Mouse (Mus musculus): ENCODE results near the gene Tmem50b. TPM values are rescaled to one million over a fixed set of nuclear protein-coding genes. Genes with fewer than 3 reads are reported as not detected.

Gene Tmem50b
- polyA plus RNA-seq, 1 experiment from 2014 or later, result 33.9 TPM

DNA sequence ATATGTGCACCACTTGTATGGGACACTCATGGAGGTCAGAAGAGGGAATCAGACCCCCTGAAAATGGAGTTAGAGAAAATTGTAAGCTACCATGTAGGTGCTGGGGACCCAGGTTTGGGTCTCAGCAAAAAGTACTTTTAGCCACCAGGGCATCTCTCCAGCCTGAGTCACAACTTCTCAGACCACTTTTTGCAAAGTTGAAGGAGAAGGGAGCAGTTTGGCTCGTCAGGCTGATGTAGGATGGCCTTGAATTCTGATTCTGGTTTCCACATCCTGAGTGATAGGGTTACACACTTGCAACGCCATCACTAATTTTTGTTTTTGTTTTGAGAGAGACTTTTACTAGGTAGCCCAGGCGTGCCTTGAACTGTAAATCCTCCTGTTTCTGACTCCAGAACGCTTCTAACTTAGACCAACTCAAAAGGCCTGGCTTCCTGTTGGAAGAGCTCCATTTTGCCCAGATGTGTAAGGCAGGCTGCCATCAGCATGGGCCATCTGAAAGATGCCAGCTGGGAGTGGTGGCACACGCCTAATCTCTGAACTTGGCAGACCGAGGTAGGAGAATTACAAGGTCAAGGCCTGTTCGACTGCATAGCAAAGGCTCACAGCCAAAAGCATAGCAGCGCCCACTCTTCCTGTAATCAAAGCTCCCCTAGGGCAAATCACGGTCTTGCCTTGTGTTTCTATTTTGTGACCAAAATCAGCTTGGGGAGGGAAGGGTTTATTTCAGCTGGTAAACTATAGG, 12.1 kb upstream of the Tmem50b start:
- no peak for DNase-seq (ENCODE audit: low spot score)

DNA sequence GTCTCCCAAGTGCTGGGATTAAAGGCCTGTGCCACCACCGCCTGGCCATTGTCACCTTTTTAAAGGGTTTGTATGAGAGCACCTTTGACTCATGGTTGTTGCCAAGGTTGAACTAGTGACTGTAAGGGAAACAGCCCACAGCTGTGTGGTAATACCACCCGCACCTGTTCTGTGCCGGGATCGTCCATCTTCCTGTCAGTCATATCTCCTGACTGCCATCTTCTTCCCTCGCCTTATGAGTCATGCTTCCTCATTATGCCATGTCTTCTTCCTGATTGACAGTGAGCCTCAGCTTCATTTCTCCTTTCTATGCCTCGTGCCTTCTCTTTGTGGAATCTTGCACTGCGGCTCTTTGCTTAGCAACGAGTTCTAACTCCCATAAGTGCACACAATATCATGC, 9.4 kb upstream of the Tmem50b start:
- DNase-seq (ENCODE audit: low spot score), result no peak

DNA sequence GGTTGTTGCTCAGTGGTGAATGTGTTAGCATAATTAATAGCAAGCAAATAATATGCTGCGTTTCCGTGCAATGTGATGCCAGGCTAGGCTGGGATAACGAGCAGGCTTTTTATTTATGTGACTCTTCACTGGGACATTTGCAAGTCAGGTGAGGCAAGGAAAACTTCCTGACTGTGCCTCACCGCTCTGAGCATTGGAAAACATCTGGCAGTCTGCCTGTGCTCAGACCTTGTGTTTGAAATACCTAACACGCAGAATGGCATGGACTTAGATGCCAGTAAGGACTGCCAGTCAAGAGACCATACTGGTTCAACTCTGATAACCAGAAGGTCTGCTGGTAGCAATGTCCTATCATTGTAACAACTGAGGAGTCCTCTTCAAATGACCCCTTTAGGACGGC, 7.6 kb upstream of the Tmem50b start:
- no peak for DNase-seq (ENCODE audit: low spot score)

DNA sequence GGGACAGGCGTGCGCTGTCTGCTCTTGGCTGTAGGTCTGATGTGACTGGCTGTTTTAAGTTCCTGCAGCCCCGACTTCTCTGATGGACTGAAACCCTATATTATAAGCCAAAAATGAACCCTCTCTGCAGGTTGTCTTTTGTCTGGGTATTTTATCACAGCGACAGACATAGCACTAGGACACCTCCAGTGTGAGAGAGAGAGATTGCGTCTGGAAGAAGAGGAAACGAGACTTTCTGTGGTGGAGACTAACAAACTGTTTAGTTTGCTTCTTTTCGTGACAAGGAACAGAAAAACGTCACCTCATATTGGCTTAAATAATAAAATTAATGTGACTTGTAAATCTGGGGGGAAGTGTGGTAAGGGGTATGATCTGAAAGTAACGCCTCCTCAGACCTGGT, 4.1 kb upstream of the Tmem50b start:
- DNase-seq (ENCODE audit: low spot score), result no peak

DNA sequence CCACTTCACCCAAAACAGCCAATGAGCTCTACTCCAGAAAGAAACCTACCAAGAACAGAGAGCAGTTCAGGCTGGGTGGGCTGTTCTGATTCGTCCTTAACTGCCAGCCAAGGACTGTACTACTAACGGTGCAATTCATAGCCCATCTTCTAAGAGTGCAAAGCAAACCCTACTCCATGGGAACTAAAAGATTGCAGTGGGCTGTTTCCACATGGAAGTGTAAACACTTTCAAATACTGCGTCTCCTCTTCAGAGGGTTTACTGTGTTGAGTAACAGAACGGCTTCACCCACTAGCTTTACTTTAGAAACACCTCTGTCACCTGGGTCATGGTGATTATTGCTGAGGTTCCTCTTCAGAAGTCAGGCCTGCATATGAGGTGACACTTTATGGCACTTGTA, 3.5 kb upstream of the Tmem50b start:
- DNase-seq (ENCODE audit: low spot score), result no peak

DNA sequence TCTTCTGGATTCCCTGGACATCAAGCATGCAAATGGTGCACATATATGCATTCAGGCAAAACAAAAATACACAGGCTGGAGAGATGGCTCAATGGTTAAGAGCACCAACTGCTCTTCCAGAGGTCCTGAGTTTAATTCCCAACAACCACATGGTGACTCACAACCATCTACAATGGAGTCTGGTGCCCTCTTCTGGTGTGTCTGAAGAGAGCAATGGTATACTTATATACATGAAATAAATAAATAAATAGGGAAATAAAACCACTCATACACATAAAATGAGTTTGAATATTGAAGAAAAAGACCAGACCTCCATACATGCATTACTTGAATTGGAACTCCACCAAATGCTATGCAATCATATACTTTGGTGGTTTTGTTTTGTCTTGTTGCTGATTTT, 1.6 kb upstream of the Tmem50b start:
- DNase-seq (ENCODE audit: low spot score), result no peak

DNA sequence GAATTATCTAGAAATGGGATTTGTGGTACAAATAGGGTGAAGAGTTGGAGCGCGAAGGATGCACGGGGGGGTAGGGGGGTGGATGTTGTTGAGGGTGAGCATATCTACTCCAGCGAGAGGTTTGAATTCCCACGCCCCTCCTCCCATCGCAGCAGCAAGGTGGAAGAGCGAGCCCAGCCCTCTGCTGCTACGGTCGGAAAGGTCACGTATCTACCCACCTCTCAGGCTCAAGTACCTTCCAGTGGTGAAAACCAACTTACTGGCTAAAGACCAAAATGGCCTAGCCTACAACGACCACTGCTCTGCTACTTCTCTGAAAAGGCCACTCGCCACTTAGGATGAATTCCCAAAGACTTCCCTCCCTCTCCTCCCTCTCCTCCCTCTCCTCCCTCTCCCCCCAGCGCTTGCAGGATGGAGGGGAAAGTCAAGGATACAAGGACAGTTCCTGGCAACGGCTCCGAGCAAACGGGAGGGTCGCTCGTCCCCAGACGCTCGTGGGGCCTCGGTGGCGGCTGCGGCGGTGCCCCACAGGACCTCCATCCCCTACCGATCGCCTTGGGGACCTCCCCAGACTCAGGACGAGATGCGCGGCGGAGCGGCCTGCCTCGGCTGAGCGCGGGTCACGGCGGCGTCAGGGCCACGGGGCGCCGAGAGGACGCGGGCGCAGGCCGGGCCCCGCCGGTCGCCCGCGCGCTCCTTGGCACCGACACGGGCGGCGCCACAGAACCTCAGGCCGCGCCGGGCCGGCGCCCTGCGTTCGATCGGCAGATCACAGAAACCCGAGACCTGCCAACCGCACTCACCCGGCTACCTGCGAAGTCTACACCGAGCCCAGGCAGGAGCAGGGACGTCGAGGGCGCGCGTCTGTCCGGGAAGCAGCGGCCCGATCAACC, 575 bp downstream of the Tmem50b start:
- DNase-seq (ENCODE audit: low spot score), result peak; percentile 27

DNA sequence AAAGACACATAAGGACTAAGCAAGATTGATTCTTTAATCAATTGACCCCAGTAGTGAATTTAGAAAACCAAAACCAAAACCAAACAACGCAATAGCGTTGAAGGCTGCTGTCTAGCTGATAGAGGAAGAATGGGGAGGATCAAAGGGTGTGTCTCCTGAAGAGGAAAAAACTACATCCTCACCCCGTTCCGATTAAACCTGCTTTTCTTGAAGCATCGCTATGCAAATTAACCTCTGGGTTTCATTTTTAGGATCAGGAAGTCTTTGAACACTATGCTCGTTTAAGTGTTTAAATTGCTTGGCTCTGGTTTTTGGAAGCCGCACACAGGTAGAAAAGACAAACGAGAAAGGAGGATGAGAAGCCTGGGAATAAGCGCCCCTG, 1.2 kb downstream of the Tmem50b start:
- peak; percentile 50 for DNase-seq (ENCODE audit: low spot score)

DNA sequence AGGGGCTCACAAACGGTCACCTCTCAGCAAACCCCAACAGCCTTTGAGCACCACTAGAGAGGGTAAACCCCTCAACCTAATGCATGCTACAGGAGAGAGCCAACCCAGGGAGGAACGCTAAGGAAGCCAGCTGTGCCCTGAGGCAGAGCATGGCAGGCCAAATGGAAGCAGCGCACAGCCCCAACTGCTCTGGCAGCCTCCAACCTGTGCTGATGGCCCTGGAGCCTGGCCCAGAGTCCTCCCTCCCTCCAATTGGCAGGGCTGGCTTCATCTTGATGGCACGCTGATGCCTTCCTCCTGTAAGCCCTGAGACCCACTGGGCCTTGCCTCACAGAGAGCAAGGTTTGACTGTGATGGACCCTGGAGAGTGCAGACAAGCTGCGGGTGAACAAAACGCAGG, 2.5 kb downstream of the Tmem50b start:
- no peak for DNase-seq (ENCODE audit: low spot score)

DNA sequence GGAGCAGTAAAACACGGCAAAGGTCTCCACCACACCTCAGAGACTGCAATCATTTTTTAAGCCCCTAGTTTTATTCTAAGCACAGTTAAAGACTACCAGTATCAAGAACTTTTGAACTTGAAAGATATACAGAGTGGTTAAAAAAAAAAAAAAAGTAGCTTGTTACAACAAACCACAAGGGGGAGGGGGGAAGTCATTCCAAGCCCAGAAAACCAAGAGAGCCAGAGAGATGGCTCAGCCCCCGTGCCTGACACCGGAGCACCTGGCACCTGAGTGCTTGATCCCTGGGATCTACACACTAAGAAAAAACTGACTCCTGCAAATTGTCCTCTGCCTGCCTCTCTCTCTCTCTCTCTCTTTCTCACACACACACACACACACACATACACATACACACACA, 4.3 kb downstream of the Tmem50b start:
- DNase-seq (ENCODE audit: low spot score), result peak; percentile 51

DNA sequence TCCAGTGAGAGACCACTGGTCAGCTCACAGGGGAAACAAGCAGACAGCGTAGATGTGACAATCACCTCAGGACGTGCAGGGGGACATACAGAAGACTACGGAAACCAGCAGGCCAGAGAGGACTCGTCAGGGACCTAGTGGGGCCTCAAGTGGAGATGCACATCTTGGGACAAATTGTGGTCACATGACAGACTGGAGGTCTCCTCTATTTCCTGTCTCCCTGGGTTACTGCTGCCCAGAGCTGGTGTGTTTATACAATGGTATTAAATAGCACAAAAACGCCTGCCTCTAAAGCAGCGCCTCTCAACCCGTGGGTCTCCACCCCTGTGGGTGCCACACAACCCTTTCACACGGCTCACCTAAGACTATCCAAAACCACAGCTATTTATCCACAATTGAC, 5.4 kb downstream of the Tmem50b start:
- DNase-seq (ENCODE audit: low spot score), result no peak

DNA sequence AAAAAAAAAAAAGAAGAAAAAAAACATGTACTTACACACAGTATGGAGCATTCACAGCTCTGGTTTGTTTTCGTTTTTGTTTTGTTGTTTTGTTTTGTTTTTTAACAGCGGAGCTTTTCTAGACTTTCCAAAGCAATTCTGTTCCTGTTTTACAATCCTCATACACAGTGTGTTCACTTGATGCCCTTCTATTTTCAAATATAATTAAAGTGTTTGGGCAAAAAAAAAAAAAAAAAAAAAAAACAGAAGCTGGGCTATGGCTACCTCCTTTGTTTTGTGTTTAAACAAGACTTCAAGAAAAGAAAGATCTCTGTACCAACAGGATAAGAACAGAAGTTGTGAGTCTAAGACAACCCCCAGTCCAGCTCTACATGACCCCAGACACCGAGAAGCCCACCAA, 8.9 kb downstream of the Tmem50b start:
- DNase-seq (ENCODE audit: low spot score), result no peak

DNA sequence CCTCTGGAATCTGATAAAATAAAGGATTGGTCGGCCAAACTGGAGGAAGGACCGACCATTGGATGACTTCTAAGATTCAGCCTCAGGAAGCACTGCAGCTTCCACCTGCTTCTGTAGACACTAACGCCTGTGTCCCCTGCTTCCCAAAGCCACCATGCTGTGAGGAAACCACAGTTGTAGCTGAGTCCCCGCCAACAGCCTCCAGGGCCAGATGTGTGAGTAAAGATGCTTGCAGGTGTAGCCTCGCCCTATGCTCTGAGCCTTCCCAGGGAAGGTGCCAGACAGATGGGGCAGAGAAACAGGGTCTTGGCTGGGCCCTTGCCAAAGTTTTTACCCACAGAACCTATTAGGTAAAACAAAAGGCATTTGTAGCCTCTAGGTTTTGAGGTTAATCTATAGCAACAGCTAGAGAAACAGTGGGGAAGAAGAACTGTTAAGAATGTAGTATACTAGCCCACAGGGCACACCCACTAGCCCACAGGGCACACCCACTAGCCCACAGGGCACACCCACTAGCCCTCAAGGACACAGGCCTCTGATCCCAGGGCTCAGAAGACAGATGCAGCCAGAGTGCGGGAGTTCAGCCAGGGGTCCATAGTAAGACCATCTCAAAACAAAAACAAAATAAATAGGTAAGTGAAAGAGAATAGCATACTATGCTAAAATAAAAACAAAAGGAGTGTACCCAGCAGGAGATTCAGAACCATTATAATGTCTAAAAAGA, 9.7 kb downstream of the Tmem50b start:
- DNase-seq (ENCODE audit: low spot score), result peak; percentile 73

DNA sequence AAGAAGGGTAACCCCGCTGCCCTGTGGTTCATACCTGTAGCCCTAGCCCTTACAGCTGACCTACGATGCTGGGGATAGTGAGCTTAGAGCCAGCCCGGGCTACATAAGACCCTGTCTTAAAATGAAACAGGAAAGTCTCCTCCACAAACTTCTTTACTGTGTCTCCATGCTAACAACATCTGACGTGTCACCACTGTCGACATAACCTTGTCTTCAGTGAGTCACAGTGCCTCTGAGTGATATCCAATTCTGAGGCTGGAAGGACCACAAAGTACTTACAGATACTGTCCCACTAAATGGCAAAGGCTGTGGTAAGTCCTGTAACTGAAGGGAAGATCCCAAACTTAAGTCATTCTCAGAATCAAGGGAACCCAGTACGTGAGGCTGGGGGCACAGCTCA, 11.4 kb downstream of the Tmem50b start:
- DNase-seq (ENCODE audit: low spot score), result no peak

DNA sequence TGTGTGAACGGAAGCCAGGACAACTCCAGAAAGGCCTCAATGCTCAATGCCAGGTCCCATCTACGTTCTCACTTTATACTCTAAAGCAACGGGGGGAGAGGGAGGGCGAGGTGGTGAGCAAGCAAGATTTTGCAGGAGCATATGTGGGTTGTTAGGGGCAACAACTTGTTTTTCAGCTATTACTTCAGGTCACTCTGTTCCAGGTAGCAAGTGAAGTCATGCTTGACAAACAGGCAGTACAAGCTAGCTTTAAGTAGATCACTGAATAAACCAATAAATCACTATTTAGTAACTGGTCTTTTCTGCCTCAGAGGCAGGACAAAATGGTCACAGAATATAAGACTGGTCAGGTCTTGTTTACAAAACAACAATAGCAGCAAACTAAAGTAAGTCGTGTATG, 12.0 kb downstream of the Tmem50b start:
- no peak for DNase-seq (ENCODE audit: low spot score)

DNA sequence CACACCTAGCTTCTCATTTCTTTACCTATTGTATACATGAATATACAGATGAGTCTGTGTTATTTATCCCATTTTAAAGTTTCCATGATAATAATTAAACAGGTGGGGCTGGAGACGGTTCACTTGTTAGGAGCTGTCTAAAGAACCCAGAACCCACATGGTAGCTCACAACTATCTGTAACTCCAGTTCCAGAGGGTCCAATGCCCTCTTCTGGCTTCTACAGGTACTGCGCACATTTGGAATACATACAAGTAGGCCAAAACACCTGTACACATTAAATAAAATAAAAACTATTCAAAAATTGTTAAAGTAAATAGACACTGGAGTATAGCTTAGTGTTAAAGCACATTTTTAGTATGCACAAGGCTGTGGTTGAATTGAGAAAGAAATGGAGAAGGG, 15.3 kb downstream of the Tmem50b start:
- DNase-seq (ENCODE audit: low spot score), result peak; percentile 69

DNA sequence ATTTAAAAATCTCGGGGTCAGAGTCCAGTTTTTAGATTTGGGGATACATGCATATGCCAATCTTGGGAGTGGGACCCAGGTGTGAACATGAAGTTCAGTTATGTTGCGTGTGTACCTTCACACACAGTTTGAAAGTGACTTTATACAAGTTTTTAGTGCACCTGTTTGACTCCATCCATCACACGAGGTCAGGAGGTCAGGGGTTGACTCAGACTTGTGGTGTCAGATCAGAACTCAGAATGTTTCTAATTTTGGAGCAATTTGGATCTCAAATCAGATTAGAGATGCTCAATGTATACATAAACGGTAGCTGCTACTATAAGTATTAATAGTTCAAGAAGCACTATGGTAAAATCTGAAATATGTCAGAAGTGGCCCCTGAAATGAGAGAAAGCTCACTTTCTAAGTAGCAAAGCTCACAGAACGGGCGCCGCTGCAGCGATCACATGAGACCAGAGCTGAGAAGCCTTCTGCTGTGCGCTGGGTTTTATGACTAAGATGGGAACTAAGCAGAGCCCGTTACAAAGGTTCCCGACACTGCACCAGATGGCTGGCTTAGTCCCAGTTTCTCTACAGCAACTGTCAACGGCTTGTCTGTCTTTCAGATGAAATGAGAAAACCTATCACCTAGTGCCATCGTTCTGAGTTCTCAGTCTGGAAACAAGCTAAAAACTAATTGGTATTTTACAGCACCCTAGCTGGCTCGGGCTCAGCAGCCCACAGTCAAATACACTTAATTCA, 18.4 kb downstream of the Tmem50b start:
- no peak for DNase-seq (ENCODE audit: low spot score)

DNA sequence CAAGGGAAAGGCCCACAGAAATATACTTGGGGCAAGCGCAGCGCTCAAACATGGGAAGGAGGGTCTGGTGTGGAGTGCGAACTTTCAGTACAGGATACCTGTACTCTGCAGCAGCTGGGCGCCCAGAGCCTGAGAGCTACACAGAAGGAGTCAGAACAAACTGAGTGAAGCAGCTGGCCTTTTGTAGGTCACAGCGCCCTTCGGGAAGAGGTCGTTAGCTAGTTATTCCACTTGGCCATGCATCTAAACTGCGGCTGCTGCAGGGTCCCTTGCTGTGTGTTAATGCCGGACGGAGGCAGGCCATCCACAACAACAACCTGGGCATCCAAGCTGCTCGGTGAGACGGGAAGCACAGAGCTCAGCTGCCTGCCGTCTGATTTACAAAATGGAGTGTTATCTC, 22.4 kb downstream of the Tmem50b start:
- DNase-seq (ENCODE audit: low spot score), result no peak

DNA sequence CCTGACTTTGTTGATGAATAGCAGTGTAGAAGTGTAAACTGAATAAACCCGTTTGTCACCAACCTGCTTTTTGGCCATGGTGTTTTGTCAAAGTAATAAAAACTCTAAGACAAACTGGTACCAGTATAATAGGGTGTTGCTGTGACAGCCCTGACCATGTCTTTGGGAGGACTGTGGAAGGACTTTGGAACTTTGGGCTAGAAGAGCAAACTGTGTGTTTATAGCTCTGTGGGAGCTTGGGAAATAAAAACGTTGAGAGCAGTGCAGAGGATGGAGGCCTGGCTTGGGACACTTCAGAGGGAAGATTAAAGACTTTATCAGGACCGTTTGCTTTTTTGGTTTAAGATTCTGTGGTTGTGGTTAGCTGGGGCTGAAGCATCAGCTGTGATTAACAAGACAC, 26.5 kb downstream of the Tmem50b start:
- DNase-seq (ENCODE audit: low spot score), result no peak

DNA sequence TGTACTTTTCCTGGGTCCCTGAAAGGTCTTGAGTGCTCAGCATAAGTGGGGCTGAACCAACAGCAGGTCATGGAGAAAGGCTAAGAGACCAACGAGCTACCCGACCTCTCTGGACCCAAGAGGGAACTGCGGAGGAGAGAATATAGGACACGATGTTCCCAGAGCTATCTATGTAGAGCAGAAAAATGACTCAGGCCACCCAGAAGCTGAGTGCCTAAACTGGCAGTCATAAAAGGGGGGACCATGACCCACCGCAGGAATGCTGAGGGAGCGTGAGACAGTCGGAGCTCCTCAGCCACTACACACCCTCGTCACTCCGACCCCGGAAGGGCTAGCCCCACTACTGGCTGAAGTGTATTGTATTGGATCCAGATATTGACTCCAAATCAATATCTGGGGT, 28.6 kb downstream of the Tmem50b start:
- DNase-seq (ENCODE audit: low spot score), result no peak

DNA sequence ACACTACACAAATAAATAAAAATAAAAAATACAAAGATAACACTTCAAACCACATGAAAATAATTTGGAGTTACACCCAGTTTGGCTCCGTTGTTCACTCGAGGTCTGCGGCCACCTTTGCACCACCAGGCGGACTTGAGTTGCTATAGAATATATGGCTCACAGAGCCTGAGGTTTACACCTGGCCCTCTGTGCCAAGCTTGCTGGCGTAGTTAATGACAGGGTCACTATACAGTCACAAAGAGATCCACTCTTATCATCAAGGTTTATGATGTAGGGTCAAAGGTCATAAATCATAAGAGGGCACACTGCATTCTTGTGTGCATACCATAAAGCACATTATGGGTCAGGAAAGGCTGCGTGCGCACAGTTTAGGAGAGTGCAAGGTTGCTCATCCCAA, 31.6 kb downstream of the Tmem50b start:
- no peak for DNase-seq (ENCODE audit: low spot score)
